Mouse (Mus musculus): ENCODE results near the gene Klrb1b. TPM values are rescaled to one million over a fixed set of nuclear protein-coding genes. Genes with fewer than 3 reads are reported as not detected.

Gene Klrb1b
- not detected in 2 replicates for polyA plus RNA-seq (2016; fragmentation: Nextera tagmentation; extraction: Ambion mirVana)

DNA sequence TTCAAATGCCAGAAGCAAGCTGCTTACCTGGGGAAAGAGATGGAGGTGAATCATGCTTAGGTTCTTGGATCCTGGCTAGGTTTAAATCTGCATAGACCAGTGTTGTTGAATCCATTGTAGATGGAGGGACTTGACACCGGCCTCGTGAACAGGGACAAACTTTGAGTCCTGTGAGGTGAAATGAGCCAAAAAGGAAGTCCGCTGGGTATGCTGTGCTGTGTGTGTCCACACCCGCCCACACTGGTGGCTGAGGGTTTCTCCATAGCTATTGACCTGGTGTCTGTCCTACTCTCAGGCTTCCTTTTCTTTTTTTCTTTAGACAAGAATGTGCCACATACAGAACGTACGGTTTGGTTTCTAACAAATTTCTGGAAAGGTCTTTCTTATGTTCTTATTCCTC is at the start of gene Klrb1b, which contains the start of gene Gm44511:
TSS of gene Klrb1b (minus strand) at position 200 of the 400 bp plus-strand sequence.
TSS of gene Gm44511 (minus strand) at position 184 of the 400 bp plus-strand sequence.
- no peak for DNase-seq (ENCODE audit: extremely low spot score, low spot score)
- WGBS, result 92% methylated on average over 6 of the region's 6 CpGs
- H3K4me3 ChIP-seq, result no peak within 1 kb of the TSS
- H3K36me3 ChIP-seq (replicated peaks), result no peaks in the 10 kb centered on the region
- peaks cover 4% of the 10 kb centered on the region for H3K4me1 ChIP-seq
- no peaks in the 10 kb centered on the region for H3K27me3 ChIP-seq (ENCODE audit: poor library complexity, severe bottlenecking)
- H3K9me3 ChIP-seq, result no peaks in the 10 kb centered on the region
- H3K27ac ChIP-seq, result no peak within 1 kb of the TSS

DNA sequence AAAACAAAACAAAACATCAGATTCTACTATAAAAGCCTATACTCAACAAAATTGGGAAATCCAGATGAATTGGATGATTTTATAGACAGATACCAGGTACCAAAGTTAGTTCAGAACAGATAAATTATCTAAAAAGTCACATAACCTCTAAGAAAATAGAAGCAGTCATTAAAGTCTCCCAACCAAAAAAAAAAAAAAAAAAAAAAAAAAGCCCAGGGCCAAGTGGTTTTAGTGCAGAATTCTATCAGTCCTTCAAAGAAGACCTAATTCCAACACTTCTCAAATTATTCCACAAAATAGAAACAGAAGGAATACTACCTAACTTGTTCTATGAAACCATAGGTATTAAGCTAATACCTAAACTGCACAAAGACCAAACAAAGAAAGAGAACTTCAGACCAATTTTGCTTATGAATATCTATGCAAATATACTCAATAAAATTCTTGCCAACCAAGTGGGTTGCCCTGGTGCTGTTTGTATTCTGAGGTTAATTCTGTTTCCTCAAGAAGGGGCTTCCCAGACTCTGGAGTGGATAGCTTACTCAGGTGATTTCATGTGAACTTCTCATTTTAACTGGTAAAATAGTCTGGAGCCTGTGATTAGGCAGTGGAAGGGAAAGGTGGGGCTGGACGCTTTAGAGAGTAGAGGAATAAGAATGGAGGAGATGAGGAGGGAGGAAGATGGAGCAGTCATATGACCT is 45.9 kb upstream of the Klrb1b start:
- 87% methylated on average over 1 of the region's 1 CpGs for WGBS

GRCm38 (mm10) chr6:128868861-128869260 is 42.7 kb upstream of the Klrb1b start:
- Histone ChIP-seq H3K4me1 (peaks cover 7% of the 10 kb centered on the region), H3K9me3 (no peaks in the 10 kb centered on the region), H3K4me3 (no peak overlapping the region), H3K36me3 (replicated peaks) (no peaks in the 10 kb centered on the region), H3K27me3 (ENCODE audit: poor library complexity, severe bottlenecking) (no peaks in the 10 kb centered on the region), H3K27ac (no peak overlapping the region)
- DNase-seq (ENCODE audit: extremely low spot score, low spot score), result no peak
- 9% methylated on average over 3 of the region's 3 CpGs for WGBS

More for the DNA sequence above, 45.9 kb upstream of the Klrb1b start:
- Histone ChIP-seq H3K27ac (no peak overlapping the region), H3K4me1 (peaks cover 7% of the 10 kb centered on the region), H3K27me3 (ENCODE audit: poor library complexity, severe bottlenecking) (no peaks in the 10 kb centered on the region), H3K4me3 (no peak overlapping the region), H3K36me3 (replicated peaks) (no peaks in the 10 kb centered on the region), H3K9me3 (peaks cover 5% of the 10 kb centered on the region; the same call in 1 of the 2 replicates)
- no peak for DNase-seq (ENCODE audit: extremely low spot score, low spot score)

DNA sequence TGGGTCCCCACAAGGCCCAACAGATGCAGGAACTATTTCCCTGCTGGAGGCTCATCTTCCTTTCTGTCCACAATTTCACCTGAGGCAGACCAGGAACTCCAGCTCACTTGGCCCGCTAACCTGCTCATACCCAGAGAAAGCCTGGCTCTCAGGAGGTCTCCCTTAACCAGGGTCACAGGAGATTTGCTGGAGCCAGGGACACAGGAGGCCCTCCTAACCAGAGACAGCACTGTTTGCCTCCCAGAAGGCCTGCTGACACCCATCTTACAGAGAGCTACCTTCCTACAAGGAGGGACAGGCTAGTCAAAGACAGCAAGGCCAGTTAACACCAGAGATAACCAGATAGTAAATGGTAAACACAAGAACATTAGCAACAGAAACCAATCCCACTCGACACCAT is 31.8 kb upstream of the Klrb1b start:
- DNase-seq (ENCODE audit: extremely low spot score, low spot score), result no peak
- Histone ChIP-seq H3K27me3 (ENCODE audit: poor library complexity, severe bottlenecking) (no peaks in the 10 kb centered on the region), H3K4me1 (peaks cover 4% of the 10 kb centered on the region), H3K9me3 (no peaks in the 10 kb centered on the region), H3K27ac (no peak overlapping the region), H3K36me3 (replicated peaks) (no peaks in the 10 kb centered on the region), H3K4me3 (no peak overlapping the region)
- 88% methylated on average over 2 of the region's 2 CpGs for WGBS

DNA sequence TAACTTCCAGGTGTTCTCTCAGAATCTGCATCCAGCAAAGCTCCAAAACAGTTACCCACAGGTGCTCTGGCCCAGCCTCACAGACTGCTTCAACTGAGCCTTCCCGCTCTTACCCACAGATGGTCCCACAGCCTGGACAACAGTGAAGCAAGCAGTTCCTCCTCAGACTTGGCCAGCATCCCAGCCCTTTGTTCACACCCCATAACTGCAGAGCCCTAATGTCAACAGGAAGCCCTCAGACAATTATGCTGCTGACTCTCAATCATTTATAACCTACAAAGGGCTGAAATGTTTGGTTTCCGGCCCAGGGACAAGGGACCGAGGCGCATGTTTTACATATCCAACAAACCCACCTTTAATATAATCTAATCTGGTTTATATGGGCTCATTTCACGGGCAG is 30.1 kb upstream of the Klrb1b start:
- Histone ChIP-seq H3K27ac (no peak overlapping the region), H3K4me1 (peaks cover 4% of the 10 kb centered on the region), H3K4me3 (no peak overlapping the region), H3K36me3 (replicated peaks) (no peaks in the 10 kb centered on the region), H3K27me3 (ENCODE audit: poor library complexity, severe bottlenecking) (no peaks in the 10 kb centered on the region), H3K9me3 (no peaks in the 10 kb centered on the region)
- no peak for DNase-seq (ENCODE audit: extremely low spot score, low spot score)
- 93% methylated on average over 5 of the region's 5 CpGs for whole genome bisulfite sequencing

DNA sequence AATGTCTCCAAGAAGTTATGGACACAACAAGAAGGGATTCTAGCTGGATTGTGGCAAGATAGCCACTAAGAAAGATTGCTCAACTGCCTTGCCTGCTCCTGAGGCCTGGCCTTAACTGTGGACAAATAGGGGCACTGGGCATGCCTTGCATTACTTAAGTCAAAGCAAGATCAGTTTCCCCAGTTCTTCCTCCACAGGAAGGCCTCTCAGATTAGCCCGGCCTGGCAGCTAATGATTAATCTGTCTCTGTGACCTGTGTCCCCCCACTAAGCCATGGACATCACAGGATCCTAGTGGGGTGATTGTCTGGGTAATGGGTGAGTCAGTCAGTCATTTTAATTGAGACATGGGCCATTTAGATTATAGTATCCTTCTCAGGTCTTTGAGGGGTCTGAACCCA is 29.3 kb upstream of the Klrb1b start:
- Histone ChIP-seq H3K36me3 (replicated peaks) (no peaks in the 10 kb centered on the region), H3K9me3 (no peaks in the 10 kb centered on the region), H3K4me1 (peaks cover 4% of the 10 kb centered on the region), H3K4me3 (no peak overlapping the region), H3K27me3 (ENCODE audit: poor library complexity, severe bottlenecking) (no peaks in the 10 kb centered on the region), H3K27ac (no peak overlapping the region)
- DNase-seq (ENCODE audit: extremely low spot score, low spot score), result no peak
- 80% methylated on average over 1 of the region's 1 CpGs for WGBS

GRCm38 (mm10) chr6:128854895-128855294 is 28.8 kb upstream of the Klrb1b start:
- no peak for DNase-seq (ENCODE audit: extremely low spot score, low spot score)
- H3K4me3 ChIP-seq, result no peak overlapping the region
- H3K9me3 ChIP-seq, result no peaks in the 10 kb centered on the region
- no peak overlapping the region for H3K27ac ChIP-seq
- whole genome bisulfite sequencing, result 98% methylated on average over 3 of the region's 3 CpGs
- H3K27me3 ChIP-seq (ENCODE audit: poor library complexity, severe bottlenecking), result no peaks in the 10 kb centered on the region
- no peaks in the 10 kb centered on the region for H3K36me3 ChIP-seq (replicated peaks)
- H3K4me1 ChIP-seq, result peaks cover 4% of the 10 kb centered on the region

DNA sequence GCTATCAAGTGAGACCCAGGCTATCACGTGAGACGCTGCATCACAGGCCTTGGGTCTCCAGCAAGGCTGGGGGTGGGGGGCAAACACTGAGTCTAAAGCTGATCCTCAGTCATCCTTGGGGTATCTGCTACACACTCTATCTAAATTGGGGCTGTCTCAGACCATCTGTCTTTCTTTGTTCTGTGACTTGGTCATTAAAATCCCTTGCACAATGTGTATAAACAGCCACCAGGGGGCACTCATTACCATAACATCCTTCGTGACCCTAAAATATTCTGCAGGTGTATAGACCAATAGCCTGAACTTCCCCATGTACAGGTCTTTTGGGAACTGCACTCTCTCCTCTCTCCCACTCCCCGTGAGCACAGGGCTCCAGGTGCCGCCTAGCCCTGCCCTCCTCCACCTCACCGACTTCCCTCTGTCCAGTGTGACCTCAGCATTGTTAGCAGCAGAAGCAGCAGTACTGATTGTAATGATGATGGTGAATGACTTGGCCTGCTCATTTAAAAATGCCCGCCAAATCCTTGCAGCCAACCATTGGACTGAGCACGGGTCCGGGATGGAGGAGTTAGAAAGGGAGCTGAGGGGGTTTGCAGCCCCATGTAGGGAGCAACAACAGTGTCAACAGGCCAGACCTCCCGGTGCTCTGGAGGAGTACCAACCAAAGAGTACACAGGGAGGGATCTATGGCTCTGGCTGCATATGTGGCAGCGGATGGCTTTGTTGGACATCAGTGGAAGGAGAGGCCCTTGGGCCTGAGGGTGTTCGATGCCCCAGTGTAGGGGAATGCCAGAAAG is 28.1 kb upstream of the Klrb1b start:
- peak; percentile 70 for DNase-seq (ENCODE audit: extremely low spot score, low spot score)
- Histone ChIP-seq H3K4me1 (peaks cover 4% of the 10 kb centered on the region), H3K4me3 (peak overlapping the region; percentile 19; the same call in 1 of the 2 replicates), H3K27me3 (ENCODE audit: poor library complexity, severe bottlenecking) (no peaks in the 10 kb centered on the region), H3K36me3 (replicated peaks) (no peaks in the 10 kb centered on the region), H3K27ac (peak overlapping the region; percentile 77), H3K9me3 (no peaks in the 10 kb centered on the region)
- WGBS, result 44% methylated on average over 12 of the region's 12 CpGs

GRCm38 (mm10) chr6:128852766-128853165 is 26.6 kb upstream of the Klrb1b start:
- 88% methylated on average over 3 of the region's 3 CpGs for WGBS
- H3K27me3 ChIP-seq (ENCODE audit: poor library complexity, severe bottlenecking), result no peaks in the 10 kb centered on the region
- DNase-seq (ENCODE audit: extremely low spot score, low spot score), result no peak
- no peaks in the 10 kb centered on the region for H3K9me3 ChIP-seq
- no peak overlapping the region for H3K27ac ChIP-seq
- no peaks in the 10 kb centered on the region for H3K36me3 ChIP-seq (replicated peaks)
- no peak overlapping the region for H3K4me3 ChIP-seq
- H3K4me1 ChIP-seq, result peaks cover 4% of the 10 kb centered on the region

DNA sequence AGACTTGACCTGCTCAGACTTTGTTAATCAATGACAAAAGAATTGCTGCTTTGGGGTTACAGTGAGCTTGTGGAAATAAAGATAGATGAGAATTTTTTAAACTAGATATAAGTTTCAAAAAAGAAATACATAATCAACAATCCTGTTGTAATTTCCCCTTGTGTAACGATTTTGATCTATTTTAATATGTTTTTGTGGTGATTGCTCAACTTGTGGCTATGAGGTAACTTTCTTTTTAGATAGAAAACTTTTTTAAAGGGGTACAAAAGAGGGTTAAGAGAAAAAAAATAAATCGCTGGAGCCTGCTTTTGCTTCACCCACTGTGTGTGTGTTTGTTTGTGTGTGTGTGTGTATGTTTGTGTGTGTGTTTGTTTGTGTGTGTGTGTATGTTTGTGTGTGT is 25.0 kb upstream of the Klrb1b start:
- H3K27ac ChIP-seq, result no peak overlapping the region
- no peak overlapping the region for H3K4me3 ChIP-seq
- H3K27me3 ChIP-seq (ENCODE audit: poor library complexity, severe bottlenecking), result no peaks in the 10 kb centered on the region
- no peaks in the 10 kb centered on the region for H3K36me3 ChIP-seq (replicated peaks)
- WGBS, result 93% methylated on average over 2 of the region's 2 CpGs
- no peak for DNase-seq (ENCODE audit: extremely low spot score, low spot score)
- H3K9me3 ChIP-seq, result no peaks in the 10 kb centered on the region
- H3K4me1 ChIP-seq, result peaks cover 4% of the 10 kb centered on the region

GRCm38 (mm10) chr6:128850671-128851070 is 24.5 kb upstream of the Klrb1b start:
- 78% methylated on average over 2 of the region's 2 CpGs for WGBS
- no peak for DNase-seq (ENCODE audit: extremely low spot score, low spot score)

GRCm38 (mm10) chr6:128849902-128850301 is 23.8 kb upstream of the Klrb1b start:
- no peak overlapping the region for H3K4me3 ChIP-seq
- H3K4me1 ChIP-seq, result peaks cover 10% of the 10 kb centered on the region
- H3K27me3 ChIP-seq (ENCODE audit: poor library complexity, severe bottlenecking), result no peaks in the 10 kb centered on the region
- H3K27ac ChIP-seq, result no peak overlapping the region
- no peaks in the 10 kb centered on the region for H3K9me3 ChIP-seq
- H3K36me3 ChIP-seq (replicated peaks), result no peaks in the 10 kb centered on the region
- peak; percentile 55 for DNase-seq (ENCODE audit: extremely low spot score, low spot score)
- WGBS, result 56% methylated on average over 2 of the region's 2 CpGs

More at GRCm38 (mm10) chr6:128850671-128851070, 24.5 kb upstream of the Klrb1b start:
- Histone ChIP-seq H3K4me1 (peaks cover 4% of the 10 kb centered on the region), H3K27ac (no peak overlapping the region), H3K4me3 (no peak overlapping the region), H3K9me3 (no peaks in the 10 kb centered on the region), H3K27me3 (ENCODE audit: poor library complexity, severe bottlenecking) (no peaks in the 10 kb centered on the region), H3K36me3 (replicated peaks) (no peaks in the 10 kb centered on the region)

DNA sequence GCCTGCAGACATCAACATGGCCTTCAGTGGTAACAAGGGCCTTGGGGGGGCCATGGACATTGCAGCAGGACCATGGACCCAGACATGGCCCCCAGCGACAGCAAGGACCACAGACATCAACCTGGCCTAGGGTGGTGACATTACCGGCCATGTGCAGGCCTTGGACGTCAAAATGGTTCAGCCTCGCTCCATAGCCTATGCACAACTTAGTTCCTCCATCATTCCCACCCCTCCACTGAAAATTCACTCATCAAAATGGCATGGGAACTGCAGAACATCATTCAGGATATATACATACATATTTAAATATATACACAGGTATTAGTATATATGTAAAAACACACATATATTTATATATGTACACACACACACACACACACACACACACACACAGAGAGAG is 21.3 kb upstream of the Klrb1b start:
- peaks cover 18% of the 10 kb centered on the region for H3K4me1 ChIP-seq
- DNase-seq (ENCODE audit: extremely low spot score, low spot score), result no peak
- no peaks in the 10 kb centered on the region for H3K27me3 ChIP-seq (ENCODE audit: poor library complexity, severe bottlenecking)
- no peaks in the 10 kb centered on the region for H3K9me3 ChIP-seq
- H3K36me3 ChIP-seq (replicated peaks), result no peaks in the 10 kb centered on the region
- H3K4me3 ChIP-seq, result no peak overlapping the region
- no peak overlapping the region for H3K27ac ChIP-seq
- 90% methylated on average over 4 of the region's 4 CpGs for WGBS
